Mouse (Mus musculus) myocyte (in vitro differentiated cells): ENCODE results near the gene Hoxd11. TPM values are rescaled to one million over a fixed set of nuclear protein-coding genes. Genes with fewer than 3 reads are reported as not detected.

ENCODE experiments used
- H3K27me3 ChIP-seq: one replicate; pipeline ENCODE4 v1.6.1; 2011; ENCODE audit not compliant: control insufficient read depth, insufficient read depth, insufficient read length
- H3K36me3 ChIP-seq: one replicate; pipeline ENCODE4 v1.6.1; 2011; ENCODE audit not compliant: control insufficient read depth, insufficient read depth
- H3K4me2 ChIP-seq: one replicate; pipeline ENCODE4 v1.6.1; 2011; ENCODE audit warnings: low read depth, control low read depth
- H3K4me3 ChIP-seq: one replicate; pipeline ENCODE4 v1.5.1; 2011; ENCODE audit warnings: mild to moderate bottlenecking, control low read depth, moderate library complexity
- H3K79me2 ChIP-seq: one replicate; pipeline ENCODE4 v1.6.1; 2011; ENCODE audit not compliant: control insufficient read depth, insufficient read depth
- H3ac ChIP-seq: one replicate; pipeline ENCODE4 v1.6.1; 2011; ENCODE audit not compliant: control insufficient read depth, insufficient read length
- CEBPB ChIP-seq: IDR thresholded peaks from 2 replicates; pipeline ENCODE4 v1.6.1; 2011; ENCODE audit warnings: mild to moderate bottlenecking, moderate library complexity; ENCODE audit not compliant: poor library complexity, insufficient read depth, severe bottlenecking
- E2F4 ChIP-seq: IDR thresholded peaks from one replicate; pipeline ENCODE4 v1.6.1; 2011; ENCODE audit warnings: mild to moderate bottlenecking, control low read depth, moderate library complexity; ENCODE audit not compliant: insufficient read depth
- MAX ChIP-seq: IDR thresholded peaks from one replicate; pipeline ENCODE4 v1.6.1; 2011; ENCODE audit warnings: low read depth, mild to moderate bottlenecking, control low read depth
- MYOD1 ChIP-seq, 3 experiments: IDR thresholded peaks; one replicate each; pipeline ENCODE4 v1.6.1; 2011; ENCODE audit warnings: control low read depth in 2 of 3, low read depth in 2 of 3, mild to moderate bottlenecking in 2 of 3, moderate library complexity in 1 of 3; ENCODE audit not compliant: insufficient read length in 2 of 3, control insufficient read depth in 1 of 3
- MYOG ChIP-seq, 3 experiments: IDR thresholded peaks; one replicate each; pipeline ENCODE4 v1.6.1; 2011; ENCODE audit warnings: control low read depth in 2 of 3, low read depth in 2 of 3, mild to moderate bottlenecking in 2 of 3; ENCODE audit not compliant: insufficient read length in 2 of 3, control insufficient read depth in 1 of 3, insufficient read depth in 1 of 3
- POLR2A ChIP-seq: IDR thresholded peaks from one replicate; pipeline ENCODE4 v1.6.1; 2011; ENCODE audit warnings: low read depth, mild to moderate bottlenecking, control low read depth, moderate library complexity; ENCODE audit not compliant: insufficient read length
- POLR2AphosphoS2 ChIP-seq: IDR thresholded peaks from one replicate; pipeline ENCODE4 v1.6.1; 2011; ENCODE audit warnings: low read depth, control low read depth; ENCODE audit not compliant: insufficient read length
- REST ChIP-seq: IDR thresholded peaks from one replicate; pipeline ENCODE4 v1.6.1; 2011; ENCODE audit warnings: mild to moderate bottlenecking, control low read depth, moderate library complexity; ENCODE audit not compliant: insufficient read depth, insufficient read length
- SRF ChIP-seq: IDR thresholded peaks from one replicate; pipeline ENCODE4 v1.6.1; 2011; ENCODE audit warnings: low read depth; ENCODE audit not compliant: control insufficient read depth, insufficient read length
- TCF12 ChIP-seq: IDR thresholded peaks from one replicate; pipeline ENCODE4 v1.6.1; 2011; ENCODE audit warnings: mild to moderate bottlenecking, control low read depth; ENCODE audit not compliant: poor library complexity, insufficient read depth, severe bottlenecking
- TCF3 ChIP-seq: IDR thresholded peaks from one replicate; pipeline ENCODE4 v1.6.1; 2011; ENCODE audit warnings: low read depth, control low read depth; ENCODE audit not compliant: insufficient read length
- USF1 ChIP-seq: IDR thresholded peaks from one replicate; pipeline ENCODE4 v1.6.1; 2011; ENCODE audit warnings: low read depth, mild to moderate bottlenecking, control low read depth, moderate library complexity
- polyA plus RNA-seq: library from polyadenylated mRNA; unstranded; fragments of >200 nt; fragmentation: generic; extraction: Trizol; gene quantifications from one replicate; pipeline ENCODE4 v1.2.1, GENCODE M21; 2012; ENCODE audit warnings: missing spikeins

The Hoxd11 gene
- polyA plus RNA-seq, 1 experiment, result not detected

GRCm38 (mm10) chr2:74655821-74656631 lies 23.3 kb upstream of the Hoxd11 start:
- Histone ChIP-seq H3ac (no peak overlapping the region), H3K79me2 (no peaks in the 10 kb centered on the region), H3K4me3 (no peak overlapping the region), H3K4me2 (no peak overlapping the region), H3K27me3 (peaks cover 42% of the 10 kb centered on the region), H3K36me3 (no peaks in the 10 kb centered on the region)
- TF ChIP-seq REST (no peak), TCF12 (no peak), TCF3 (no peak), MYOG (IDR thresholded peaks at IDR 0.05; ENCODE audit: control insufficient read depth in 1 of 3, insufficient read depth in 1 of 3, insufficient read length in 2 of 3, low read depth in 2 of 3) (no peak)

GRCm38 (mm10) chr2:74656632-74657021 lies 22.7 kb upstream of the Hoxd11 start:
- TF ChIP-seq SRF (no peak), CEBPB (no peak), USF1 (no peak), REST (no peak), TCF3 (no peak), POLR2A (no peak), MYOG (IDR thresholded peaks at IDR 0.05; ENCODE audit: control insufficient read depth in 1 of 3, insufficient read depth in 1 of 3, insufficient read length in 2 of 3, low read depth in 2 of 3) (no peak), MYOD1 (IDR thresholded peaks at IDR 0.05; ENCODE audit: control insufficient read depth in 1 of 3, insufficient read length in 2 of 3, low read depth in 2 of 3) (no peak), E2F4 (no peak), TCF12 (no peak), POLR2AphosphoS2 (no peak), MAX (no peak)
- H3K4me3 ChIP-seq, result no peak overlapping the region

GRCm38 (mm10) chr2:74657251-74658023 lies 21.9 kb upstream of the Hoxd11 start:
- Histone ChIP-seq H3K79me2 (no peaks in the 10 kb centered on the region), H3K27me3 (peaks cover 48% of the 10 kb centered on the region), H3K4me2 (no peak overlapping the region), H3K36me3 (no peaks in the 10 kb centered on the region), H3K4me3 (no peak overlapping the region), H3ac (no peak overlapping the region)
- no peak for TF ChIP-seq E2F4
- TF ChIP-seq POLR2A, result no peak
- TF ChIP-seq MYOG (IDR thresholded peaks at IDR 0.05; ENCODE audit: control insufficient read depth in 1 of 3, insufficient read depth in 1 of 3, insufficient read length in 2 of 3, low read depth in 2 of 3), result no peak
- no peak for TF ChIP-seq TCF3

More at GRCm38 (mm10) chr2:74656632-74657021, 22.7 kb upstream of the Hoxd11 start:
- H3K36me3 ChIP-seq, result no peaks in the 10 kb centered on the region
- no peak overlapping the region for H3K4me2 ChIP-seq
- H3ac ChIP-seq, result no peak overlapping the region
- H3K27me3 ChIP-seq, result peaks cover 43% of the 10 kb centered on the region
- no peaks in the 10 kb centered on the region for H3K79me2 ChIP-seq

- no peaks in the 10 kb centered on the region for H3K36me3 ChIP-seq
- no peaks in the 10 kb centered on the region for H3K79me2 ChIP-seq
- H3K4me2 ChIP-seq, result no peak overlapping the region
- H3ac ChIP-seq, result no peak overlapping the region
- peaks cover 52% of the 10 kb centered on the region for H3K27me3 ChIP-seq
- H3K4me3 ChIP-seq, result no peak overlapping the region
- TF ChIP-seq POLR2A (no peak), E2F4 (no peak)
Observed at GRCm38 (mm10) chr2:74658024-74658666, 21.2 kb upstream of the Hoxd11 start.

GRCm38 (mm10) chr2:74658667-74659371 lies 20.5 kb upstream of the Hoxd11 start:
- TF ChIP-seq TCF12 (no peak), MAX (no peak), E2F4 (no peak), POLR2A (no peak), MYOG (IDR thresholded peaks at IDR 0.05; ENCODE audit: control insufficient read depth in 1 of 3, insufficient read depth in 1 of 3, insufficient read length in 2 of 3, low read depth in 2 of 3) (no peak), SRF (no peak), USF1 (no peak), CEBPB (no peak), REST (no peak), MYOD1 (IDR thresholded peaks at IDR 0.05; ENCODE audit: control insufficient read depth in 1 of 3, insufficient read length in 2 of 3, low read depth in 2 of 3) (no peak), TCF3 (no peak), POLR2AphosphoS2 (no peak)
- H3K4me2 ChIP-seq, result no peak overlapping the region
- no peak overlapping the region for H3K4me3 ChIP-seq
- no peaks in the 10 kb centered on the region for H3K36me3 ChIP-seq
- peaks cover 55% of the 10 kb centered on the region for H3K27me3 ChIP-seq
- no peaks in the 10 kb centered on the region for H3K79me2 ChIP-seq
- H3ac ChIP-seq, result no peak overlapping the region
